Mouse (Mus musculus) liver, postnatal 0 days (tissue): ENCODE measurements around the gene Kcnj16. TPM values are rescaled to one million over a fixed set of nuclear protein-coding genes. Genes with fewer than 3 reads are reported as not detected.

Experiments
- ATAC-seq: fragments of 200-750 bp; cut with Nextera tagmentation; 2 replicates; pipeline ENCODE4 v1.8.0; 2017; ENCODE audit warnings: mild to moderate bottlenecking, moderate library complexity
- DNase-seq: peaks from one replicate; pipeline ENCODE4 v3.0.0-alpha.2; 2016
- H3K27ac ChIP-seq: fragments of 300-500 bp; sonication (generic); 2 replicates; pipeline ENCODE4 v1.5.1; 2014; ENCODE audit warnings: antibody characterized with exemption, moderate library complexity, mild to moderate bottlenecking, low read depth
- H3K27me3 ChIP-seq: fragments of 300-500 bp; sonication (generic); 2 replicates; pipeline ENCODE4 v1.6.1; 2014; ENCODE audit warnings: low read length, control low read depth, mixed read lengths; ENCODE audit not compliant: insufficient read depth
- H3K36me3 ChIP-seq: fragments of 300-500 bp; sonication (generic); replicated peaks from 2 replicates; pipeline ENCODE4 v1.6.1; 2014; ENCODE audit warnings: mild to moderate bottlenecking, control low read depth, low read length, moderate library complexity, mixed read lengths; ENCODE audit not compliant: insufficient read depth
- H3K4me1 ChIP-seq: fragments of 300-500 bp; sonication (generic); 2 replicates; pipeline ENCODE4 v1.6.1; 2014; ENCODE audit warnings: antibody characterized with exemption, mild to moderate bottlenecking, control low read depth; ENCODE audit not compliant: insufficient read depth
- H3K4me2 ChIP-seq: fragments of 300-500 bp; sonication (generic); 2 replicates; pipeline ENCODE4 v1.6.1; 2014; ENCODE audit warnings: low read depth, mild to moderate bottlenecking, low read length, moderate library complexity, mixed read lengths
- H3K4me3 ChIP-seq: fragments of 300-500 bp; sonication (generic); 2 replicates; pipeline ENCODE4 v1.5.1; 2014; ENCODE audit warnings: low read depth, low read length
- H3K9ac ChIP-seq: fragments of 300-500 bp; sonication (generic); replicated peaks from 2 replicates; pipeline ENCODE4 v1.6.1; 2014; ENCODE audit warnings: mild to moderate bottlenecking, moderate library complexity
- H3K9me3 ChIP-seq: fragments of 300-500 bp; sonication (generic); 2 replicates; pipeline ENCODE4 v1.6.1; 2016; ENCODE audit warnings: mild to moderate bottlenecking, control low read depth, low read length, mixed read lengths
- CTCF ChIP-seq: sonication (generic); IDR thresholded peaks from 2 replicates; pipeline ENCODE4 v1.5.1; 2016; ENCODE audit warnings: antibody characterized with exemption, low read depth
- EP300 ChIP-seq: IDR thresholded peaks from 2 replicates; pipeline ENCODE4 v1.6.1; 2016; ENCODE audit warnings: antibody characterized with exemption, low read depth, mild to moderate bottlenecking
- polyA plus RNA-seq: library from polyadenylated mRNA; unstranded; fragments of >200 nt; fragmentation: Nextera tagmentation; extraction: Ambion mirVana; gene quantifications from 2 replicates; pipeline ENCODE4 v1.2.1, GENCODE M21; 2015

Kcnj16 gene
- polyA plus RNA-seq, 1 experiment from 2014 or later: 0.52 TPM

- ATAC-seq (no peak), DNase-seq (no peak)
- H3K9me3 ChIP-seq: no peaks in the 10 kb centered on the region
- no peaks in the 10 kb centered on the region; the same call in 1 of the 2 replicates for H3K36me3 ChIP-seq
- peaks cover 16% of the 10 kb centered on the region for H3K27me3 ChIP-seq
- no peak overlapping the region for H3K4me2 ChIP-seq
- H3K27ac ChIP-seq: no peak overlapping the region
- H3K4me1 ChIP-seq: 0 out of 2 replicates have a peak, but pooled peaks cover 6% of the 10 kb centered on the region
- no peak overlapping the region for H3K9ac ChIP-seq
- TF ChIP-seq CTCF (no peak), EP300 (no peak)
- H3K4me3 ChIP-seq: no peak overlapping the region
Observed at GRCm38 (mm10) chr11:111070460-111070859, 102.6 kb downstream of the Kcnj16 start.

GRCm38 (mm10) chr11:111074131-111074530 lies 106.3 kb downstream of the Kcnj16 start:
- no peak for ATAC-seq
- no peak overlapping the region for H3K9ac ChIP-seq
- no peak overlapping the region for H3K4me2 ChIP-seq
- H3K36me3 ChIP-seq: no peaks in the 10 kb centered on the region; the same call in 1 of the 2 replicates
- H3K4me3 ChIP-seq: no peak overlapping the region
- no peak for TF ChIP-seq EP300
- TF ChIP-seq CTCF: no peak
- H3K9me3 ChIP-seq: no peaks in the 10 kb centered on the region
- H3K27me3 ChIP-seq: no peaks in the 10 kb centered on the region
- no peak overlapping the region for H3K27ac ChIP-seq
- DNase-seq: no peak
- no peaks in the 10 kb centered on the region for H3K4me1 ChIP-seq

Other genes with a start within 250 kb of the Kcnj16 start
- gene Kcnj2, start 98.1 kb downstream of the Kcnj16 start, polyA plus RNA-seq: 0.13 and 0.31 TPM in 2 replicates